Mouse (Mus musculus): ENCODE measurements around the gene Clca4b. TPM values are rescaled to one million over a fixed set of nuclear protein-coding genes. Genes with fewer than 3 reads are reported as not detected.

Gene Clca4b
- 0.03 TPM in 1 of 2 replicates, not detected in the other for polyA plus RNA-seq (2012; rRNA removed)

DNA sequence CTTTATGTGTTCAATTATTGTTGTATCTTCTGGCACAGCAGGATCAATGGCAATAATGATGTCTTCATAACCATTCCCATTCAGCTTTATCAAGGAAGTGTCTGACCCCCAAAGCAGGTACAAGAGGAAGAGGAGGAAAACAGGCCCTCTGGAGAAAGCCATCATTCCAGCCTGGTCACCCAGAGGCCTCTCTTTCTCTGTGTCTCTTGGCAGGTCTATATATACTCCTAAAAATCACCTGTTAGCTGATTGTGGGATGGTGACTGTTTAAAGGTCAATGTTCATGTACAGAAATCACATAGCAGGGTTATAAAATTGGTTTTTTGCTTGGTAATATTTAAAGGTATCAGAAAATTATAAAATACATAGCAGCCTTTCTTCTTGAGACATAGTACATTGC, at the start of gene Clca4b:
Gene Clca4b, minus strand, starts transcription at position 195 of the 400 bp plus-strand sequence.
- TF ChIP-seq CTCF (IDR thresholded peaks at IDR 0.05; ENCODE audit: borderline replicate concordance, insufficient read depth, low read depth, low read length) = no peak
- TF ChIP-seq POLR2A (IDR thresholded peaks at IDR 0.05; ENCODE audit: borderline replicate concordance, insufficient read depth, low read length) = no peak
- Histone ChIP-seq H3K4me1 (ENCODE audit: control insufficient read depth, insufficient read depth, low read length) (no peaks in the 10 kb centered on the region), H3K27ac (ENCODE audit: insufficient read depth, low read length) (no peak within 1 kb of the TSS), H3K27me3 (ENCODE audit: control insufficient read depth, insufficient read depth, low read length) (no peaks in the 10 kb centered on the region), H3K4me3 (replicated peaks; ENCODE audit: insufficient read depth, low read depth, low read length) (no peak within 1 kb of the TSS)
- DNase-seq = no peak

DNA sequence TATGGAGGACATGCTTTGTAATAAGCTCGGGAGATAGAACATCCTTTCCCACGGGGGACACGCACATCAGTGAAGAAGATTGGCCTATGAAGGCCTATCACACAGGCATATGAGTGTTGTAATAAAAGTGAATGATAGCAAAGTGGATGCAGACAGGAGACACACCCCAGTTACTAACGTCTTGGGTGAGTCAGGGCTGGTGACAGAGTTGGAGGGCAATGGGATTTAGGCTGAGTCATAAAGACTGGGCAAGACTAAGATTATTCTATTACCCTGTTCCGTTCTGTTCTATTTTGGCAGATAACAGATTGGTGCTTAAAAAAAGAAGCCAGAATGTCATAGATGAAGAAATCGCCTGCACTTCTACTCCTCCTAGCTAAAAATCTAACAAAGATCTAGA, 48.2 kb upstream of the Clca4b start:
- 88% methylated on average over 6 of the region's 6 CpGs for WGBS
- no peaks in the 10 kb centered on the region for H3K4me1 ChIP-seq (ENCODE audit: control insufficient read depth, insufficient read depth, low read length)
- no peak for DNase-seq

DNA sequence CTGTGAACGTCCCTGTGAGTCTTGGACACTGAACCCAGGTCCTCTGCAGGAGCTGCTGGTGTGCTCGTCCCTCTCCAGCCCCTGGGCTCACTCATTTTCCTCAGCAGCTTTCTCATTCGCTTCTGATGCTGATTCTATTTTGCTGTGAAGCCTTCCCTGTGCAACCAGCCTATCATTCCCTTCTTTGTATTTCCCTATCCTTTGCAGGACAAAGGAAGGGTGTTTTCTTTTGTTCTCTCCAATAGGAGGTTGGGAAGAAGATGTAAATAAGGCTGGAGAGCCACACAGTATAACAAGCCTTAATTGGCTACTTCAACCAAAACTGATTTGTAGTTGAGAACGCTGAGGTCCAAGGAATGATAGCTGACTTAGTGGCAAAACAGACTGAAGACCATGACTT, 45.3 kb upstream of the Clca4b start:
- Histone ChIP-seq H3K27ac (ENCODE audit: insufficient read depth, low read length) (no peak overlapping the region), H3K27me3 (ENCODE audit: control insufficient read depth, insufficient read depth, low read length) (no peaks in the 10 kb centered on the region), H3K4me3 (replicated peaks; ENCODE audit: insufficient read depth, low read depth, low read length) (no peak overlapping the region), H3K4me1 (ENCODE audit: control insufficient read depth, insufficient read depth, low read length) (no peaks in the 10 kb centered on the region)
- TF ChIP-seq CTCF (IDR thresholded peaks at IDR 0.05; ENCODE audit: borderline replicate concordance, insufficient read depth, low read depth, low read length) (no peak), POLR2A (IDR thresholded peaks at IDR 0.05; ENCODE audit: borderline replicate concordance, insufficient read depth, low read length) (no peak)
- 9% methylated on average over 4 of the region's 4 CpGs for WGBS
- no peak for DNase-seq

More for the DNA sequence above, 48.2 kb upstream of the Clca4b start:
- TF ChIP-seq POLR2A (IDR thresholded peaks at IDR 0.05; ENCODE audit: borderline replicate concordance, insufficient read depth, low read length) = no peak
- no peak for TF ChIP-seq CTCF (IDR thresholded peaks at IDR 0.05; ENCODE audit: borderline replicate concordance, insufficient read depth, low read depth, low read length)
- no peaks in the 10 kb centered on the region for H3K27me3 ChIP-seq (ENCODE audit: control insufficient read depth, insufficient read depth, low read length)
- H3K27ac ChIP-seq (ENCODE audit: insufficient read depth, low read length) = no peak overlapping the region
- no peak overlapping the region for H3K4me3 ChIP-seq (replicated peaks; ENCODE audit: insufficient read depth, low read depth, low read length)

DNA sequence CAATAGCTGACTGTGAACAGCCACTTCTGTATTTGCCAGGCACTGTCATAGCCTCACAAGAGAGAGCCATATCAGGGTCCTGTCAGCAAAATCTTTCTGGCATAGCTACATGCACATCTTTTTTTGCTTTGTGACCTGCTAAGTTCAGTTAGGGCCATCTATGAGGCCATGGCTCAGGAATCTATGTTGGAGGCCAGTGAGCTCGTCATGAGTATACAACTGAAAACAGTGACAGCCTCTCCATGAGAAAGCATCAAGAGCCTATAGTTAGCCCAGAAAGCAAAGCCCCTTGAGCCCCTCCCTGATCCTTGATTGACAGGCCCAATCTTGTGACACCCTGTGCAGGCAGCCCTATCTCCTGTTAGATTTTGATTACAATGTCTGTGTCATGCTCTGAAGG, 43.8 kb upstream of the Clca4b start:
- 55% methylated on average over 1 of the region's 1 CpGs for WGBS

GRCm38 (mm10) chr3:144974945-144975344, 42.6 kb upstream of the Clca4b start, which contains the start of gene Clca4a:
Gene Clca4a, minus strand, starts transcription at chr3:144975045.
- no peak for TF ChIP-seq POLR2A (IDR thresholded peaks at IDR 0.05; ENCODE audit: borderline replicate concordance, insufficient read depth, low read length)
- no peak for TF ChIP-seq CTCF (IDR thresholded peaks at IDR 0.05; ENCODE audit: borderline replicate concordance, insufficient read depth, low read depth, low read length)

More for the DNA sequence above, 43.8 kb upstream of the Clca4b start:
- Histone ChIP-seq H3K4me3 (replicated peaks; ENCODE audit: insufficient read depth, low read depth, low read length) (no peak overlapping the region), H3K4me1 (ENCODE audit: control insufficient read depth, insufficient read depth, low read length) (no peaks in the 10 kb centered on the region), H3K27ac (ENCODE audit: insufficient read depth, low read length) (no peak overlapping the region), H3K27me3 (ENCODE audit: control insufficient read depth, insufficient read depth, low read length) (no peaks in the 10 kb centered on the region)
- TF ChIP-seq POLR2A (IDR thresholded peaks at IDR 0.05; ENCODE audit: borderline replicate concordance, insufficient read depth, low read length) (no peak), CTCF (IDR thresholded peaks at IDR 0.05; ENCODE audit: borderline replicate concordance, insufficient read depth, low read depth, low read length) (no peak)
- no peak for DNase-seq

DNA sequence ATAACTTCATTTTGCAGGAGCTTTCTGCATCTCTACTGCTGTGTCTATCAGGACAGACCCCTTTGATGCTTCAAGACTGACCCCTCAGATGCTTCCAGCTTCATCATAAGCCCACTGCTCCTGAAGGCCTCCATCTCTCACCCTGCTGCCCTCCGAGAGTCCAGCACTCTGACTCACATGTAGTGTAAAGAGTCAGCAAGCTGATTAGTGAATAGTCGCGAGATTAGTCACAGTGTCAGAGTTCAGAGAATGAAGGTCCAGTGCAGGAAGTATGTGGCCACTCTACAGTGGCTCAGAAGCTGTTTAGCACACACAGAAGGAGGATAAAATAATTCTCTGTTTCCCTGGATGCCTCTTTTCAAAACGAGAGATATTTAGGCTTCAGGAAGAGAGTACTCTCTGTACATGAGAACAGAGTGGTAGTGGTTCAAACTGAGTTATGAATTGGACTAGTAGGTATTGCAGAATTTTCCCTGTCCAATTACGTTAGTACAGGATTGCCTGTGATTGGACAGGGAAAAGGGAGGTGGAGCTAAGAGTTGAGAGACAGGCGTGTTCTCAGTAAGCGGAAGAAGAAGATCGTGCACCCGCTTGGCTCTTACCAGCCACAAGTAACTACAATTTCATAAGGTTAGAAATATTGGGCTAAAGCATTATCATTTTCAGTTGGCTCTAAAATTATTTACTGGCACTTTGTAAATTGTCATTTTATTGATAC, 39.4 kb upstream of the Clca4b start:
- no peak for TF ChIP-seq POLR2A (IDR thresholded peaks at IDR 0.05; ENCODE audit: borderline replicate concordance, insufficient read depth, low read length)
- no peak for DNase-seq
- no peaks in the 10 kb centered on the region for H3K27me3 ChIP-seq (ENCODE audit: control insufficient read depth, insufficient read depth, low read length)
- WGBS = 67% methylated on average over 9 of the region's 9 CpGs
- no peaks in the 10 kb centered on the region for H3K4me1 ChIP-seq (ENCODE audit: control insufficient read depth, insufficient read depth, low read length)
- no peak overlapping the region for H3K4me3 ChIP-seq (replicated peaks; ENCODE audit: insufficient read depth, low read depth, low read length)
- H3K27ac ChIP-seq (ENCODE audit: insufficient read depth, low read length) = no peak overlapping the region

More at GRCm38 (mm10) chr3:144974945-144975344, 42.6 kb upstream of the Clca4b start, which contains the start of gene Clca4a:
- H3K4me3 ChIP-seq (replicated peaks; ENCODE audit: insufficient read depth, low read depth, low read length) = no peak within 1 kb of the TSS
- DNase-seq = no peak
- no peaks in the 10 kb centered on the region for H3K4me1 ChIP-seq (ENCODE audit: control insufficient read depth, insufficient read depth, low read length)
- H3K27me3 ChIP-seq (ENCODE audit: control insufficient read depth, insufficient read depth, low read length) = no peaks in the 10 kb centered on the region
- H3K27ac ChIP-seq (ENCODE audit: insufficient read depth, low read length) = no peak within 1 kb of the TSS

DNA sequence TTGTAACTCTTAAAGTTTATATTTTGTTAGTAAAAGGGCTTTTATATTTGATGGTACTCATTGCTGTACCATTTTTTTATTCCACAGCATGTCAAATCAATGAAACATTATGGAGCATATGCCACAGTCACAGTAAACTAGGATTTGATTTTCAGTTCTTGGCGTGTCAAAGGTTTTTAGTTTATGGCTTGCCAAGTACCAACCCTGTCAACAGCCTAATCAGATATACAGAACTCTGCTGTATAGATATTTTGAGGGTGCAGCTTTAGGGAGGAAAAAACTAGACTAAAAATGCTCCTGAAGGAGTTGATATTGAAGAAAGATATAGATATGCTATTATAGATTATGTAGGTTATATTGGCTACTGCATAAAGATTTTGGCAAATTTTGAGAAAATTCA, 37.4 kb upstream of the Clca4b start:
- DNase-seq = no peak
- H3K27me3 ChIP-seq (ENCODE audit: control insufficient read depth, insufficient read depth, low read length) = no peaks in the 10 kb centered on the region
- TF ChIP-seq POLR2A (IDR thresholded peaks at IDR 0.05; ENCODE audit: borderline replicate concordance, insufficient read depth, low read length) = no peak
- no peak for TF ChIP-seq CTCF (IDR thresholded peaks at IDR 0.05; ENCODE audit: borderline replicate concordance, insufficient read depth, low read depth, low read length)
- WGBS = 53% methylated on average over 1 of the region's 1 CpGs
- H3K27ac ChIP-seq (ENCODE audit: insufficient read depth, low read length) = no peak overlapping the region
- no peak overlapping the region for H3K4me3 ChIP-seq (replicated peaks; ENCODE audit: insufficient read depth, low read depth, low read length)
- no peaks in the 10 kb centered on the region for H3K4me1 ChIP-seq (ENCODE audit: control insufficient read depth, insufficient read depth, low read length)

- H3K4me3 ChIP-seq (replicated peaks; ENCODE audit: insufficient read depth, low read depth, low read length) = no peak overlapping the region
- H3K4me1 ChIP-seq (ENCODE audit: control insufficient read depth, insufficient read depth, low read length) = no peaks in the 10 kb centered on the region
- H3K27me3 ChIP-seq (ENCODE audit: control insufficient read depth, insufficient read depth, low read length) = no peaks in the 10 kb centered on the region
- 76% methylated on average over 4 of the region's 4 CpGs for WGBS
- TF ChIP-seq CTCF (IDR thresholded peaks at IDR 0.05; ENCODE audit: borderline replicate concordance, insufficient read depth, low read depth, low read length) = no peak
- TF ChIP-seq POLR2A (IDR thresholded peaks at IDR 0.05; ENCODE audit: borderline replicate concordance, insufficient read depth, low read length) = no peak
- no peak for DNase-seq
- no peak overlapping the region for H3K27ac ChIP-seq (ENCODE audit: insufficient read depth, low read length)
Measured at GRCm38 (mm10) chr3:144966074-144966473, 33.7 kb upstream of the Clca4b start.
